Mouse (Mus musculus) hematopoietic stem cell, adult 5-6 weeks (primary cell): ENCODE data around the gene Rpl31. TPM values are rescaled to one million over a fixed set of nuclear protein-coding genes. Genes with fewer than 3 reads are reported as not detected.

Source experiments
- ATAC-seq, 2 experiments: fragments of 125-278 bp in 1 of 2; replicated peaks in 1 of 2; 2 replicates each; pipeline ENCODE4 v1.8.0; 2016 to 2017; ENCODE audit warnings: inconsistent platforms in 2 of 2, mild to moderate bottlenecking in 2 of 2, moderate number of reproducible peaks in 2 of 2, low read depth in 1 of 2, moderate TSS enrichment in 1 of 2; ENCODE audit not compliant: low FRiP score in 2 of 2, poor library complexity in 2 of 2, severe bottlenecking in 2 of 2, insufficient read depth in 1 of 2, low TSS enrichment in 1 of 2
- total RNA-seq: library from RNA; stranded (forward); fragments of 172-1452, 232-1000 nt; gene quantifications from 2 replicates; pipeline ENCODE4 v1.2.3, GENCODE M21; 2017

The Rpl31 gene
- total RNA-seq = 486 and 732 TPM in 2 replicates

GRCm38 (mm10) chr1:39367601-39368266 lies at the start of gene Rpl31:
Gene Rpl31 (plus strand): TSS chr1:39367842.
- peak; percentile 99 for ATAC-seq

GRCm38 (mm10) chr1:39317935-39318334 lies 49.7 kb upstream of the Rpl31 start:
- ATAC-seq = no peak

- ATAC-seq = no peak
Measured at GRCm38 (mm10) chr1:39318870-39319269, 48.8 kb upstream of the Rpl31 start.

- no peak for ATAC-seq
Measured at GRCm38 (mm10) chr1:39321954-39322353, 45.7 kb upstream of the Rpl31 start.

- no peak for ATAC-seq
Measured at GRCm38 (mm10) chr1:39325228-39325627, 42.4 kb upstream of the Rpl31 start.

GRCm38 (mm10) chr1:39327546-39327945 lies 40.1 kb upstream of the Rpl31 start:
- no peak for ATAC-seq

- no peak for ATAC-seq
Measured at GRCm38 (mm10) chr1:39330857-39331594, 36.6 kb upstream of the Rpl31 start.

- no peak for ATAC-seq
Measured at GRCm38 (mm10) chr1:39332456-39332855, 35.2 kb upstream of the Rpl31 start.

- ATAC-seq = no peak
Measured at GRCm38 (mm10) chr1:39335561-39336196, 32.0 kb upstream of the Rpl31 start.

- no peak for ATAC-seq
Measured at GRCm38 (mm10) chr1:39336788-39337187, 30.9 kb upstream of the Rpl31 start.

- no peak for ATAC-seq
Measured at GRCm38 (mm10) chr1:39338831-39339230, 28.8 kb upstream of the Rpl31 start.

GRCm38 (mm10) chr1:39339455-39339854 lies 28.2 kb upstream of the Rpl31 start:
- no peak for ATAC-seq

GRCm38 (mm10) chr1:39340156-39340555 lies 27.5 kb upstream of the Rpl31 start:
- ATAC-seq = no peak

- ATAC-seq = peak; percentile 65 to 79
Measured at GRCm38 (mm10) chr1:39340647-39341046, 27.0 kb upstream of the Rpl31 start.

GRCm38 (mm10) chr1:39341807-39342206 lies 25.8 kb upstream of the Rpl31 start:
- no peak for ATAC-seq

GRCm38 (mm10) chr1:39343242-39343641 lies 24.4 kb upstream of the Rpl31 start:
- ATAC-seq = no peak

- ATAC-seq = peak in 1 of 2 experiments; percentile 43; a peak in 1 of 4 replicates
Measured at GRCm38 (mm10) chr1:39344981-39345600, 22.6 kb upstream of the Rpl31 start.

GRCm38 (mm10) chr1:39349001-39349400 lies 18.6 kb upstream of the Rpl31 start:
- no peak for ATAC-seq
